Mouse (Mus musculus) heart, postnatal 0 days (tissue): ENCODE data around the gene 2310061I04Rik. TPM values are rescaled to one million over a fixed set of nuclear protein-coding genes. Genes with fewer than 3 reads are reported as not detected.

ENCODE experiments used
- ATAC-seq: fragments of 200-750 bp; cut with Nextera tagmentation; 2 replicates; pipeline ENCODE4 v1.8.0; 2017; ENCODE audit warnings: low read depth, moderate number of reproducible peaks, moderate library complexity; ENCODE audit not compliant: insufficient read depth
- DNase-seq: peaks from one replicate; pipeline ENCODE4 v3.0.0-alpha.2; 2016; ENCODE audit warnings: low spot score
- H3K27ac ChIP-seq: fragments of 300-500 bp; sonication (generic); 2 replicates; pipeline ENCODE4 v1.5.1; 2014; ENCODE audit warnings: low read depth, mild to moderate bottlenecking
- H3K27me3 ChIP-seq: fragments of 300-500 bp; sonication (generic); 2 replicates; pipeline ENCODE4 v1.6.1; 2014; ENCODE audit warnings: low read length, mixed read lengths; ENCODE audit not compliant: control insufficient read depth, insufficient read depth
- H3K36me3 ChIP-seq: fragments of 300-500 bp; sonication (generic); replicated peaks from 2 replicates; pipeline ENCODE4 v1.6.1; 2014; ENCODE audit warnings: low read length, mixed read lengths; ENCODE audit not compliant: control insufficient read depth, insufficient read depth
- H3K4me1 ChIP-seq: fragments of 300-500 bp; sonication (generic); 2 replicates; pipeline ENCODE4 v1.6.1; 2014; ENCODE audit warnings: antibody characterized with exemption; ENCODE audit not compliant: control insufficient read depth, insufficient read depth
- H3K4me2 ChIP-seq: fragments of 300-500 bp; sonication (generic); 2 replicates; pipeline ENCODE4 v1.6.1; 2014; ENCODE audit warnings: low read depth, mild to moderate bottlenecking, low read length, moderate library complexity
- H3K4me3 ChIP-seq: fragments of 300-500 bp; sonication (generic); 2 replicates; pipeline ENCODE4 v1.5.1; 2014; ENCODE audit warnings: low read depth, low read length
- H3K9ac ChIP-seq: fragments of 300-500 bp; sonication (generic); replicated peaks from 2 replicates; pipeline ENCODE4 v1.6.1; 2014; ENCODE audit warnings: low read depth, low read length, mixed read lengths
- H3K9me3 ChIP-seq: fragments of 300-500 bp; sonication (generic); replicated peaks from 2 replicates; pipeline ENCODE4 v1.6.1; 2016; ENCODE audit warnings: low read length; ENCODE audit not compliant: control insufficient read depth
- CTCF ChIP-seq: IDR thresholded peaks from 2 replicates; pipeline ENCODE4 v1.5.1; 2016; ENCODE audit warnings: antibody characterized with exemption, control low read depth, low read depth
- EP300 ChIP-seq: IDR thresholded peaks from 2 replicates; pipeline ENCODE4 v1.6.1; 2016; ENCODE audit warnings: antibody characterized with exemption, low read depth
- WGBS: fragments of 180-500 bp; shearing (Covaris S2); extraction: QIAGEN DNeasy Blood & Tissue Kit; methylation state at CpG from one replicate; pipeline ENCODE4 v1.1.7; 2014; 5-methylcytosine and 5-hydroxymethylcytosine counted together
- polyA plus RNA-seq: library from polyadenylated mRNA; unstranded; fragments of >200 nt; fragmentation: Nextera tagmentation; extraction: Ambion mirVana; gene quantifications from 2 replicates; pipeline ENCODE4 v1.2.1, GENCODE M21; 2015
- total RNA-seq: library from RNA; depleted of rRNA; stranded (reverse); fragments of >200 nt; gene quantifications from 2 replicates; pipeline ENCODE4 v1.2.3, GENCODE M21; 2014; ENCODE audit warnings: low replicate concordance

The 2310061I04Rik gene
- total and polyA plus RNA-seq, 2 experiments from 2014 or later, result 32.5 to 53.1 TPM

DNA sequence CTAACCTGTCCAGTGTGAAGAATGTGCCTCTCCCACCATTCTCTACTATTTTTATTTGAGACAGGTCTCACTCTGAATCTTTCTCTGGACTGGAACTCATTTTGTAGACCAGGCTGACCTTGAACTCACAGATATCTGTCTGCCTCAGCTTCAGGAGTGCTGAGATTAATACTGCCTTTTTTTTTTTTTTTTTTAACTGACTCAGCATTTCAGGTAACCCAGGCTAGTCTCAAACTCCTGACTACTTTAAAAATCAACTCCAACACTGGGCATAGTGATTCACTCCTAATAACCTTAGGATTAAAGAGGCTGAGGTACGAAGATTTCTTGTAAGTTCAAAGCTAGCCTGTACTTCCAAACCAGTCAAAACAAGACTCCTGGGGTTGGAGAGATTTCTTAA is 8.4 kb upstream of the 2310061I04Rik start:
- Histone ChIP-seq H3K9me3 (no peaks in the 10 kb centered on the region), H3K4me2 (no peak overlapping the region), H3K4me3 (no peak overlapping the region), H3K27ac (no peak overlapping the region), H3K27me3 (no peaks in the 10 kb centered on the region), H3K9ac (no peak overlapping the region), H3K36me3 (peaks cover 18% of the 10 kb centered on the region), H3K4me1 (peaks cover 23% of the 10 kb centered on the region)
- DNase-seq (no peak), ATAC-seq (no peak)
- no peak for TF ChIP-seq EP300
- WGBS, result 94% methylated on average over 1 of the region's 1 CpGs

DNA sequence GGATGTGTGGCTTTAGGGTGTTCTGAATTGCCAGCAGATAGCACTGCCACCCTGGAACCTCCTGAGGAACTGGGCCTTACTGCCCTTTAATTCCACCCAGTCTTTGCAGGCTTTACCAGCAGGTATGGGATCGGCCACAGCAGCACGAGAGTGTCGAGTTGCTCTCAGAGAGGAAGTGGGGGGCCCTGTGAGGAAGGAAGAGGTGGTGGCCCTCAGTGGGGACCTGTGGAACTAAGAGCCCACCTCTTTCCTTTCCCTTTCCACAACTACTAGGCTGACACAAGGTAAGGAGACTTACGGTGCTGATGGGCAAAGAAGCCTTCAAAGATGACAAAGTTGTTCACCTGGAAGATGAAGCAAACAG is 6.7 kb upstream of the 2310061I04Rik start:
- Histone ChIP-seq H3K36me3 (peaks cover 18% of the 10 kb centered on the region), H3K27me3 (no peaks in the 10 kb centered on the region), H3K4me2 (no peak overlapping the region), H3K9me3 (no peaks in the 10 kb centered on the region), H3K4me3 (no peak overlapping the region), H3K4me1 (peaks cover 15% of the 10 kb centered on the region), H3K9ac (no peak overlapping the region; the same call in 1 of the 2 replicates), H3K27ac (peak overlapping the region; percentile 81)
- WGBS, result 42% methylated on average over 4 of the region's 4 CpGs
- DNase-seq, result no peak
- no peak for TF ChIP-seq EP300
- TF ChIP-seq CTCF, result no peak
- ATAC-seq, result 0 out of 2 replicates have a peak, but pooled peaks have one; percentile 5

DNA sequence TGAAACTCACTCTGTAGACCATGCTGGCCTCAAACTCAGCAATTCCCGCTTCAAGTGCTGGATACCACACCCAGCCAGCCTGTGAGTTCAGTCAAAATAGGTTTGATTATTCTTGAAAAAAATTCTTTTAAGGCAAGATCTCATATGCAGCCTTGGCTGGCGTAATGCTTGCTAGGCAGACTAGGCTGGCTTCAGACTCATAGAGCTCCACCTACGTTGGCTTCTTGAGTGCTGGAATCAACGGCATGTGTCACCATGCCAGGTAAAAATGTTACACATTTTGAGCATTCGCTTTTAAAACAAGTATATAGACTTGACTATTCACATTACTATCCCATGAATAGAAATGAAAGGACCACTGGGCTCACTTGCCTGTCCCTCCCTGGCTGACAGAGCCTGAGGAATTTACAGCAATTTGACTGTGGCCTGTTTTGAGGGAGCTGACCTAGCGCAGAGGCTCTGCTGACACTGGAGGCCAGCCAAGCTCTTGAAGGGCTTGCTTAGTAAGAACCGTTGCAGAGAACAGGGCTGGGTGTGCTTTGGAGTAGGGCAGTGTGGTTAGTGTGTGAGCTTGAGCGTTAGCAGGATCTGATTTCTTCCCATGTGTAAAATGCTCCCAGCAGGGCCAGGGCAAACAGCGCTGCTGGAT is 6.2 kb upstream of the 2310061I04Rik start:
- Histone ChIP-seq H3K4me3 (no peak overlapping the region), H3K27me3 (no peaks in the 10 kb centered on the region), H3K9me3 (no peaks in the 10 kb centered on the region), H3K4me2 (no peak overlapping the region), H3K27ac (peak overlapping the region; percentile 81), H3K4me1 (peaks cover 14% of the 10 kb centered on the region), H3K9ac (no peak overlapping the region), H3K36me3 (peaks cover 16% of the 10 kb centered on the region)
- DNase-seq (peak; percentile 87), ATAC-seq (peak; percentile 90)
- 48% methylated on average over 9 of the region's 9 CpGs for WGBS
- TF ChIP-seq EP300 (no peak), CTCF (no peak)

DNA sequence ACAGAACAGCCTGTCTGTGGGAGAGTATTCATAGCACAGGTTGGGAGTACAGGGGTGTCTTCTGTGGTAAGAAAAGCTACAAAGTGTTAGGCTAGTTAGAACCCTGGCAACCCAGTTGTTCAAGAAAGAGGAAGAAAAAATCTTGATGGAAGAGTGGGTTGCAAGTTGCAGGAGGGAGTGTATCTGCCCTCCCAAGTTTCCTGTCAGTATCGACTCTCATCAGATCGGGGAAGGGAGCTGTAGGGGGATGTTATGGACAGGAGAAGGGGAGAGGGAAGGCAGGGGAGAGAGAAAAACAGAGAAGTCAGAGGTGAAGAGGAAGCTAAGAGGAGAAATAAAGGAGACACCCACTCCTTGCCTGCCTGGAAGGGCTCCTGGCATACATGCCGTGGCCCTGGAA is 3.4 kb upstream of the 2310061I04Rik start:
- no peak overlapping the region for H3K4me3 ChIP-seq
- H3K4me1 ChIP-seq, result peaks cover 26% of the 10 kb centered on the region
- no peak for TF ChIP-seq EP300
- no peak for TF ChIP-seq CTCF
- H3K9ac ChIP-seq, result no peak overlapping the region
- no peaks in the 10 kb centered on the region; the same call in 1 of the 2 replicates for H3K36me3 ChIP-seq
- H3K27ac ChIP-seq, result no peak overlapping the region
- no peak overlapping the region for H3K4me2 ChIP-seq
- ATAC-seq (no peak), DNase-seq (no peak)
- no peaks in the 10 kb centered on the region for H3K9me3 ChIP-seq
- no peaks in the 10 kb centered on the region for H3K27me3 ChIP-seq
- WGBS, result 76% methylated on average over 3 of the region's 3 CpGs

DNA sequence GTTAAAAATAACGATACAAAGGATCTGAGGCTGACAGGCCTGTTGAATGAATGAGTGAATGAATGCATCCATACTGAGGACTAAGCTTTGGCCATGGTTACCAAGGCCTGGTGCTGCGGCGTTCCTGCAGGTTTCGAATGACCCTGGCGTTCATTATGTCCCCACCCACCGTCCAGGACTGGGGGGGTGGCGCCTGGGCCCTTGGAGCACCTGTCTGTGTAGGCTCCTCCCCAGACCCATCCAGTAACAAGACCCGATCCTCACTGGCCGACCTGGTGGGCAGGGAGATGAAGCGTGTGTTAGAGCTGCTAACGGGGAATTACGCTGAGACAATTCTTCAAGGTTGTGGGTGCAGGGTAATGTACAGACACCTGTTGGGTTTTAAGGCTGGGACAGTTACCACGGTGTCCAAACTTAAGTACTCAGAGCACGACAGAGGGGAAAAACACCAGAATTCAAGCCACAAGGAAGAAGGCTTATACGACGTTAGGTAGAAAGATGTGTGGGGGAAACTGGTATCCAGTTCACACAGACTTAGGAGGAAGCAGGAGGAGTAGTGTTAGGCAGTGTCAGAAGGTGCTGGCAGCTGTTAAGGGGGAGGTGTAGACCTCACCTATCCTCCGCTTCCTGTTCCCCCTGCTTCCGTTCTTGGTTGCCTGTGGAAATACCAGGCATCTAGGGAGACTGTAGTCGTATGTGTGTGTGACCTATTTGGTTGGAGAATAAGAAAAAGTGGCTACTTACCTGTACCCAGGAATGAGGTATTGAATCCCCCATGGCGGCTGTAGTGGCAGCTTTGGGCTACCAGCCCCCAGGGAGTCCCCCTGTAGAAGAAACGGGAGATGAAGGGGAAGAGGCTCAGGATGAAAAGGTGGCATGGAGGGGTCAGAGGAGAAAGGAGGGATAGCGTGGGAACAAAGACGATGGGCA is 678 bp upstream of the 2310061I04Rik start:
- WGBS, result 40% methylated on average over 23 of the region's 23 CpGs
- no peaks in the 10 kb centered on the region for H3K9me3 ChIP-seq
- DNase-seq, result no peak

More for the DNA sequence above, 678 bp upstream of the 2310061I04Rik start:
- no peaks in the 10 kb centered on the region for H3K27me3 ChIP-seq
- peaks cover 18% of the 10 kb centered on the region for H3K4me1 ChIP-seq
- H3K9ac ChIP-seq, result 0 out of 2 replicates have a peak overlapping the region, but pooled peaks have one; percentile 34
- H3K27ac ChIP-seq, result peak overlapping the region; percentile 27
- TF ChIP-seq EP300 (no peak), CTCF (no peak)
- H3K4me2 ChIP-seq, result peak overlapping the region; percentile 90
- H3K4me3 ChIP-seq, result peak overlapping the region; percentile 89
- ATAC-seq, result no peak
- peaks cover 17% of the 10 kb centered on the region for H3K36me3 ChIP-seq
